Mouse (Mus musculus): ENCODE data around the gene Fn1.

Fn1 gene

GRCm38 (mm10) chr1:71648166-71648565 is 4.8 kb downstream of the Fn1 start:
- DNase-seq, result no peak

GRCm38 (mm10) chr1:71646774-71647173 is 6.2 kb downstream of the Fn1 start:
- no peak for DNase-seq

DNA sequence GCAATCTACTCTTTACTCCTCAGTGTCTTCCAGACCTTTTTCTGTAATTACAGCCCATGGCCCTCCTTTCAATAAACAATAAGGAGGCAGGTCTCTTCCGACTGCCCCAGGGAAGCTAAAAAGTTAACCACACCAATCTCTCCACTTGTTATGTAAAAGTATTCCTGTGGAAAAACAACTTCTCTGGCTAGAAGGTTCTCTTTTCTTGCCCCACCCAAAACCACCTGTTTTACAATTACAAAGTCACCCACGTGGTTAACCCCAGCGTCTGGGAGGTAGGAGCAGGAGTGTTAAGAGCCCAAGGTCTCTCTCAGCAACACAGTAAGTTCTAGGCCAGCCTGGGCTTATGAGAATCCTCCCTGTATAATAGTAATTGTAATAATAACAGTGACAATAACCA is 7.0 kb downstream of the Fn1 start:
- DNase-seq, result no peak

GRCm38 (mm10) chr1:71645466-71645865 is 7.5 kb downstream of the Fn1 start:
- no peak for DNase-seq

GRCm38 (mm10) chr1:71642794-71643193 is 10.2 kb downstream of the Fn1 start:
- DNase-seq, result no peak

DNA sequence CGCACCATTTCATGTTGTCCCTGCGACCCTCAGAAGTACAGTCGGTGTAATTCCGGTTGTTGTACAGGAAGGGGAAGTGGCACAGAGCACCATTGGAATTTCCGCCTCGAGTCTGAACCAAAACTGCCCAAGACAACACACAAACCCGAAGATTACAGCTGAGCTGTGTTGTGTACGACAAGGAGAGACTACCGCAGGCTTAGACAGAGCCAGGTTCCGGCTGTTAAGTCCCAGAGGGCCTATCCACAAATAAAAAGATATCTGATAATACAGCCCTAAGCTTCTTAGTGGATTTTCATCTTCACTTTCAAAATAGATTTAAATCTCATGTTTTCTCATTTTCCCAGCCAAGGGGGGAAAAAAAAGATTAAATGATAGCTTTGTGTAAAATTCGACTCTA is 11.8 kb downstream of the Fn1 start:
- no peak for DNase-seq

- no peak for DNase-seq
These were observed 12.8 kb downstream of the Fn1 start for GRCm38 (mm10) chr1:71640157-71640556.

GRCm38 (mm10) chr1:71636665-71637064 is 16.3 kb downstream of the Fn1 start:
- DNase-seq, result no peak

GRCm38 (mm10) chr1:71636116-71636515 is 16.9 kb downstream of the Fn1 start:
- no peak for DNase-seq

GRCm38 (mm10) chr1:71635101-71636014 is 17.6 kb downstream of the Fn1 start:
- no peak for DNase-seq

GRCm38 (mm10) chr1:71634471-71634981 is 18.5 kb downstream of the Fn1 start:
- DNase-seq, result peak; percentile 66

GRCm38 (mm10) chr1:71632387-71632786 is 20.6 kb downstream of the Fn1 start:
- DNase-seq, result no peak

DNA sequence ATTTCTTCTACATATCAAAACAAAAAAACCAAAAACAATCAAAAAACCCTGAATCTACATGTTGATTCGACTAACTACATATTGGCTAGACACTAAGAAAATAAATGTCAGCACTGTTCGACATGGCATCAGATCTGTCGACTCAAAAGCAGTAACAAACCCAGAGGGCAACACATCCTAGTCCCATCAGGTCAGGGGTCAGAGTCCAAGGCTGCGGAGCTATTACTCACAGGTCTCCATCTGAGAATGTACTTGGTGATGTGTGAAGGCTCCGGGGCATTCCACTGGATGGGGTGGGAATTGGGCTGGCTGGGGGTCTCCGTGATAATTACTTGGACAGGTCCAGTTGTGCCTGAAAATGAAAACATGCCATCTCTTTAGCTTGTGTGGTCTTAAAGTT is 21.2 kb downstream of the Fn1 start:
- peak; percentile 35 for DNase-seq

DNA sequence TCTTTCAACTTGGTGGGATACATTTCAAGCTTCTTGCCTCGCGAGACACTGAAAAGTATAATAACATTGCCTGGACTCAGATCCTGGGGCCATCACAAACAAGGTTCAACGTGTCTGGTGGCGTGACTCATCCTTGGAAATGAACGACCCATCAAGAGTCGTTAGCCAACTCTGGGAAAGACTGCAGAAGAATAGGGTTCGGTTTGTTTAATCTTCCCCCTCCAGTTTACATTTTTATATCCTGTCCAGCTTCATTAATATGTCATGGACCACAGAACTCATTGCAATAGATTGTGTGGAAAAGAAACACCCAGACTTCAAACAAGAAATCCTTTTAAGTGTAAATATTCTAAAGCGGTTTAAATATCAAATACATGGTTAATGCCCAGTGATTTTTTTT is 22.8 kb downstream of the Fn1 start:
- DNase-seq, result no peak

DNA sequence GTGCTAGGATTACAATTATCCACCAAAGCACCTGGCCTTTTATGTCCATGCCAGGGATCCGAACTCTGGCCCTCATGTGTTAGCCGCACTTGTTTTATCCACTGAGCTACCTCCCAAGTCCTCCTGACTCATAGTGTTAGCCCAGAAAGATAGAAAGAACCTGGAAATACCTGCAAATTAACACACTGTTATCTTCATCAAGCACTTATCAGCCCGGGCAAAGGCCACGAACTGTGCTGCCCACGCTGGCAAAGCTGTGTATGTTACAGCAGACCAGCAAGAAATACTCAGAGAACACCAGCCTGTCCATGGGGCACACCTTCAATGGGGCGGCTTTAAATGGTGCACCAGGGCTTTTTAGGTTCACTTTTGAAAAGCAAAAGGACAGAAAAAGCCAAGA is 29.4 kb downstream of the Fn1 start:
- no peak for DNase-seq

DNA sequence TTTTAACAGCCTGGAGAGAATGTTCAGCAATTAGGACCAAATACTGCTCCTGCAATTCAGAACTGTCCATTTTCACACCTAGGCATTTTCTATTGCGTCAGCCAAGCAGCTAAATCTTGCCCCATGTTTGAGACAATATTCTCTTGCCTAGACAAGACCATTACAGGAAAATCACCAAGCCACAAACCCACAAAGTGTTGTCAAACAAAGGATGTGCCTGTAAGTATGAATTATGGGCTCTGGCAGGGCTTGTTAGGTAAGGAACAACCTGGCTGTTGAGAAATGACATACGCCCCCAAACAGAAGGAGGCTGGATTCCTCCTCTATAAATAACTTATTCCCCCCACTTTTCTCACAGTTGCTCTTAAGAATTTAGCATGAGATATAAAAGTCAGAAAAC is 31.5 kb downstream of the Fn1 start:
- DNase-seq, result no peak

GRCm38 (mm10) chr1:71614545-71615246 is 38.3 kb downstream of the Fn1 start:
- DNase-seq, result no peak

GRCm38 (mm10) chr1:71612256-71612655 is 40.7 kb downstream of the Fn1 start:
- DNase-seq, result no peak

GRCm38 (mm10) chr1:71609916-71610315 is 43.1 kb downstream of the Fn1 start:
- DNase-seq, result no peak

DNA sequence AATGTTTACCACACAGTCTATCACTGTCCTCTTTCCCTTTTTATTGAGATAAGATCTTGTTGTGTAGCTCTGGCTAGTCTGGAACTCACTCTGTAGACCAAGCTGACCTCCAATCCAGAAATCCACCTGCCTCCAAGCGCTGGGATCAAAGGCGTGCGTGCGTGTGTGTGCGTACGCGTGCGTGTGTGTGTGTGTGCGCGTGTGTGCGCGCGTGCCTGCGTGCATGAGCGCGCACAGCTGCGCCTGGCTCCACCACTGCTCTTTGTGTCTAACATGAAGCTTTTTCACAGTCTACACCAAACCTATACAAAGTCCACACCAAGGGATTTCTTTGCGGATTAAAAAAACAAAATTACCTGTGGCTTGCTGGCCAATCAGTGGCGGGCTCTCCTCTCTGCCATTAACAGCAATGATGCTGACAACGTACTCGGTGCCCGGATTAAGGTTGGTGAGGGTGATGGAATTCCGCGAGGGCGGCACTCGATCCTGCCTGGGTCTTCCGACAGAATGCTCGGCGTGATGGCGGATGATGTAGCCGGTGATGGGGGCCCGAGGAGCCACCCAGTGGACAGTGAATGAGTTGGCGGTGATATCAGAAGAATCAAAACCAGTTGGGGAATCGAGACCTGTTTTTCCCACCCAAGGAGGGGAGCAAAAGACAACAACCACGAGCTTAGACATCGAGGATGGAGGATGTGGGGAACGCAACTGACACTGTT is 43.8 kb downstream of the Fn1 start:
- no peak for DNase-seq

- peak; percentile 69 for DNase-seq
These were observed 46.2 kb downstream of the Fn1 start for GRCm38 (mm10) chr1:71606600-71607325.

GRCm38 (mm10) chr1:71605751-71606150 is 47.2 kb downstream of the Fn1 start:
- DNase-seq, result no peak

DNA sequence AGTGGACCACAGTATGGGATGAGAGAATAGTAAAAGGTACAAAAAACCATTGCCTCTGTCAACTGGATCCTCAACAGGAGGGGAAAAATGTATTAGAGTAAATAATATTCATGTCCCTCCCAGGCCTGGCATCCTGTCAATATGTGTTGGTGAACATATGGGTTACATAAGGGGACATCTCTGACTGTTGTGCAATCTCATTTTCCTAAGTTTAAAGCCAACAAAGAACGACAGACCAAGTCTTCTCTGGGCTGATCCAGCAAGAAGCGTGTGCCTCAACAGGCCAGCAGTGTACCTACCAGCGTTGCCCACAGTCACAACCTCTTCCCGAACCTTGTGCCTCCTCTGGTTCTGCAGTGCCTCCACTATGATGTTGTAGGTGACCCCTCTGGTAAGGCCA is 57.6 kb downstream of the Fn1 start:
- no peak for DNase-seq
